Mouse (Mus musculus) stomach, postnatal 0 days (tissue): ENCODE measurements at regions not wholly inside any gene's neighbourhood (a gene's known extent, or its start where the extent isn't known, plus 50 kb on each side); places are given as distances from the start of the nearest gene placed in this dataset.

Source experiments
- CTCF ChIP-seq: IDR thresholded peaks from 2 replicates; pipeline ENCODE4 v1.5.1; 2016; ENCODE audit warnings: antibody characterized with exemption, low read depth, mild to moderate bottlenecking, moderate library complexity
- EP300 ChIP-seq: optimal IDR thresholded peaks from 2 replicates; pipeline ENCODE3; 2016; ENCODE audit warnings: antibody characterized with exemption

DNA sequence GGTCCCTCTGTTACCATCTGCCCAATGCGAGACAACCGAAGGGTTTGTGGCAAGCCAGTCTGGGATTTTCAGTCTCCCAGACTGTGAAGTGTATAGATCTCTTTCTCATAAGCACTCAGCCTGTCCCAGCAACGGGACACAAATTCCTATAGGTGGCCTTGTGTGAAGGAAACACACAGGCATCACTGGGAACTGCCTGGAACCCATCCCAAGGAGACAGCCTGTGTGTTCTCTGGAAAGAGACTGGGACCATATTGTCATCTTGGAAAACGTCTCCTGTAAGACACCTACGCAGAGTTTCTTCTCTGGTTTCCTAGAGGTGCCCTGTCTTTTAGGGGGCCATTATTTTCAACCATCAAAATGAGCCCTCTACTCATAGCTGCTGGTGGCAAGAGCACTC lies 66.9 kb upstream of the Msx2 start:
- no peak for TF ChIP-seq CTCF
- TF ChIP-seq EP300 = no peak
